Mouse (Mus musculus): ENCODE measurements around the gene Pik3r5. TPM values are rescaled to one million over a fixed set of nuclear protein-coding genes. Genes with fewer than 3 reads are reported as not detected.

Gene Pik3r5
- 0.24 and 0.36 TPM in 2 replicates for polyA plus RNA-seq (2015; fragmentation: Nextera tagmentation; extraction: Ambion mirVana)

GRCm38 (mm10) chr11:68431699-68432360 lies at the start of gene Pik3r5:
Gene Pik3r5 (plus strand): TSS chr11:68432121.
- DNase-seq (ENCODE audit: low spot score) (peak; percentile 90), ATAC-seq (ENCODE audit: low FRiP score, low TSS enrichment) (peak; percentile 96)
- Histone ChIP-seq H3K4me3 (ENCODE audit: low read depth, low read length) (peak within 1 kb of the TSS; percentile 41), H3K36me3 (ENCODE audit: control insufficient read depth, insufficient read depth, low read length) (no peaks in the 10 kb centered on the region), H3K9ac (ENCODE audit: low read length) (peak within 1 kb of the TSS; percentile 59), H3K4me2 (replicated peaks; ENCODE audit: low read depth) (peak within 1 kb of the TSS; percentile 75), H3K27ac (replicated peaks) (no peak within 1 kb of the TSS), H3K27me3 (ENCODE audit: control insufficient read depth, insufficient read depth, low read length) (no peaks in the 10 kb centered on the region), H3K4me1 (replicated peaks; ENCODE audit: control insufficient read depth, insufficient read depth) (no peaks in the 10 kb centered on the region; the same call in 1 of the 2 replicates), H3K9me3 (ENCODE audit: control insufficient read depth, low read length) (no peaks in the 10 kb centered on the region)
- TF ChIP-seq EP300 (optimal IDR thresholded peaks at IDR 0.05): no peak
- peak; percentile 74 for TF ChIP-seq CTCF (IDR thresholded peaks at IDR 0.05; ENCODE audit: low read depth)
- 4% methylated on average over 35 of the region's 35 CpGs for WGBS

- Histone ChIP-seq H3K4me3 (ENCODE audit: low read depth, low read length) (no peak overlapping the region), H3K9me3 (ENCODE audit: control insufficient read depth, low read length) (no peaks in the 10 kb centered on the region), H3K27me3 (ENCODE audit: control insufficient read depth, insufficient read depth, low read length) (peaks cover 2% of the 10 kb centered on the region; the same call in 1 of the 2 replicates), H3K9ac (ENCODE audit: low read length) (no peak overlapping the region), H3K36me3 (ENCODE audit: control insufficient read depth, insufficient read depth, low read length) (no peaks in the 10 kb centered on the region), H3K4me2 (replicated peaks; ENCODE audit: low read depth) (peak overlapping the region; percentile 20; the same call in 1 of the 2 replicates), H3K4me1 (replicated peaks; ENCODE audit: control insufficient read depth, insufficient read depth) (0 out of 2 replicates have a peak, but pooled peaks cover 3% of the 10 kb centered on the region), H3K27ac (replicated peaks) (no peak overlapping the region)
- WGBS: 61% methylated on average over 10 of the region's 10 CpGs
- ATAC-seq (ENCODE audit: low FRiP score, low TSS enrichment) (no peak), DNase-seq (ENCODE audit: low spot score) (no peak)
- TF ChIP-seq CTCF (IDR thresholded peaks at IDR 0.05; ENCODE audit: low read depth) (no peak), EP300 (optimal IDR thresholded peaks at IDR 0.05) (no peak)
These were observed 48.4 kb upstream of the Pik3r5 start for GRCm38 (mm10) chr11:68383519-68383918.

- peak overlapping the region; percentile 93 for H3K4me2 ChIP-seq (replicated peaks; ENCODE audit: low read depth)
- 0 out of 2 replicates have a peak overlapping the region, but pooled peaks have one; percentile 65 for H3K9ac ChIP-seq (ENCODE audit: low read length)
- no peaks in the 10 kb centered on the region for H3K9me3 ChIP-seq (ENCODE audit: control insufficient read depth, low read length)
- no peaks in the 10 kb centered on the region for H3K36me3 ChIP-seq (ENCODE audit: control insufficient read depth, insufficient read depth, low read length)
- H3K4me1 ChIP-seq (replicated peaks; ENCODE audit: control insufficient read depth, insufficient read depth): 0 out of 2 replicates have a peak, but pooled peaks cover 3% of the 10 kb centered on the region
- no peak overlapping the region for H3K27ac ChIP-seq (replicated peaks)
- H3K4me3 ChIP-seq (ENCODE audit: low read depth, low read length): peak overlapping the region; percentile 72
- TF ChIP-seq EP300 (optimal IDR thresholded peaks at IDR 0.05): no peak
- TF ChIP-seq CTCF (IDR thresholded peaks at IDR 0.05; ENCODE audit: low read depth): no peak
- no peak for DNase-seq (ENCODE audit: low spot score)
- ATAC-seq (ENCODE audit: low FRiP score, low TSS enrichment): no peak
- 42% methylated on average over 12 of the region's 12 CpGs for WGBS
- H3K27me3 ChIP-seq (ENCODE audit: control insufficient read depth, insufficient read depth, low read length): peaks cover 2% of the 10 kb centered on the region; the same call in 1 of the 2 replicates
These were observed 47.8 kb upstream of the Pik3r5 start for GRCm38 (mm10) chr11:68384131-68384530.

- TF ChIP-seq EP300 (optimal IDR thresholded peaks at IDR 0.05) (no peak), CTCF (IDR thresholded peaks at IDR 0.05; ENCODE audit: low read depth) (no peak)
- no peak for DNase-seq (ENCODE audit: low spot score)
- Histone ChIP-seq H3K9me3 (ENCODE audit: control insufficient read depth, low read length) (no peaks in the 10 kb centered on the region), H3K4me2 (replicated peaks; ENCODE audit: low read depth) (peak overlapping the region; percentile 93), H3K27ac (replicated peaks) (no peak overlapping the region), H3K27me3 (ENCODE audit: control insufficient read depth, insufficient read depth, low read length) (peaks cover 2% of the 10 kb centered on the region; the same call in 1 of the 2 replicates), H3K36me3 (ENCODE audit: control insufficient read depth, insufficient read depth, low read length) (no peaks in the 10 kb centered on the region), H3K9ac (ENCODE audit: low read length) (peak overlapping the region; percentile 65; the same call in 1 of the 2 replicates), H3K4me1 (replicated peaks; ENCODE audit: control insufficient read depth, insufficient read depth) (0 out of 2 replicates have a peak, but pooled peaks cover 3% of the 10 kb centered on the region), H3K4me3 (ENCODE audit: low read depth, low read length) (peak overlapping the region; percentile 72)
- 6% methylated on average over 27 of the region's 27 CpGs for WGBS
- ATAC-seq (ENCODE audit: low FRiP score, low TSS enrichment): no peak
These were observed 47.3 kb upstream of the Pik3r5 start for GRCm38 (mm10) chr11:68384592-68385020.

- WGBS: 1% methylated on average over 94 of the region's 94 CpGs
- Histone ChIP-seq H3K36me3 (ENCODE audit: control insufficient read depth, insufficient read depth, low read length) (no peaks in the 10 kb centered on the region), H3K4me1 (replicated peaks; ENCODE audit: control insufficient read depth, insufficient read depth) (0 out of 2 replicates have a peak, but pooled peaks cover 3% of the 10 kb centered on the region), H3K27me3 (ENCODE audit: control insufficient read depth, insufficient read depth, low read length) (peaks cover 2% of the 10 kb centered on the region; the same call in 1 of the 2 replicates), H3K27ac (replicated peaks) (no peak overlapping the region), H3K9me3 (ENCODE audit: control insufficient read depth, low read length) (no peaks in the 10 kb centered on the region), H3K4me3 (ENCODE audit: low read depth, low read length) (peak overlapping the region; percentile 72), H3K9ac (ENCODE audit: low read length) (peak overlapping the region; percentile 65), H3K4me2 (replicated peaks; ENCODE audit: low read depth) (peak overlapping the region; percentile 93)
- TF ChIP-seq EP300 (optimal IDR thresholded peaks at IDR 0.05) (no peak), CTCF (IDR thresholded peaks at IDR 0.05; ENCODE audit: low read depth) (no peak)
- peak; percentile 43; the same call in 1 of the 2 replicates for ATAC-seq (ENCODE audit: low FRiP score, low TSS enrichment)
- DNase-seq (ENCODE audit: low spot score): peak; percentile 65
These were observed 46.7 kb upstream of the Pik3r5 start for GRCm38 (mm10) chr11:68385021-68385821.

All from stomach, postnatal 0 days (tissue).